Mouse (Mus musculus) left cerebral cortex, adult 8-10 months (tissue): Measurements from ENCODE around the gene Postn. TPM values are rescaled to one million over a fixed set of nuclear protein-coding genes. Genes with fewer than 3 reads are reported as not detected.

Experiments
- DNase-seq, 2 experiments: peaks; one replicate each; pipeline ENCODE4 v3.0.0; 2022; ENCODE audit warnings: low spot score in 2 of 2
- total RNA-seq, 4 experiments: library from RNA; stranded (reverse); gene quantifications; 2 replicates each; pipeline ENCODE4 v1.2.4; 2022

Gene Postn
- total RNA-seq = 1 to 10 TPM; 1.8 to 4.0 (median 2.7) TPM

DNA sequence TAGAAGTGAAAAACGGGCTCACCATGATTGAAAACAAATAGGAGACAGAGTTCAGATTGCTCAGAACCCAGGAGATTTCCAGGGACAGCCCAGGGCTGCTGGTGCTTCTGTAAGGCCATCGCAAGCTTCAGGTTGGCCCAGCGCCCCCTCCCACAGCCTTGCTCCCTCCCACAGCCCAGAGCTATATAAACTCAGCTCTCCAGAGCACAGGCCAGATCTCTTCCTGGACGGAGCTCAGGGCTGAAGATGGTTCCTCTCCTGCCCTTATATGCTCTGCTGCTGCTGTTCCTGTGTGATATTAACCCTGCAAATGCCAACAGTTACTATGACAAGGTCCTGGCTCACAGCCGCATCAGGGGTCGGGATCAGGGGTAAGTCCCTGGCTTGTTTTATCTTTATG lies at the start of gene Postn:
Postn (plus strand) TSS at position 213 of the 400 bp plus-strand sequence.
- DNase-seq = no peak

DNA sequence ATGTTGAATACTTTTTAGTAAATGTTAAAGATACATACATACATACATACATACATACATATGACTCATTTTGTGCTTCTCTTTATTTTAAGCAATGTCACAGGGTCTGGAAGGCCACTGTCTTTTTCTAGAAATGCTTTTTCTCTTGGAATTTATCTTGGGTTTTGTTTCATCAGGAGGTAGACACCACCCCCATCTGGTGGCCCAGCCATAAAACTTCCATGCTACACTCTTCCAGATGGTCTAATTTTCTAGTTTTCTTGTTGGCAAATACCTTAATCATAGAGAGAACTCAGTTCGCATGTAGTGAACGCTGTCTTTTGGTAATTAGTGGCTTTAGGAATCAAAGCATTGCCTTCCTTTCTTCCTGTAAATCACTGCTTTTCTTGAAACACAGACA lies 46.9 kb upstream of the Postn start:
- no peak for DNase-seq

DNA sequence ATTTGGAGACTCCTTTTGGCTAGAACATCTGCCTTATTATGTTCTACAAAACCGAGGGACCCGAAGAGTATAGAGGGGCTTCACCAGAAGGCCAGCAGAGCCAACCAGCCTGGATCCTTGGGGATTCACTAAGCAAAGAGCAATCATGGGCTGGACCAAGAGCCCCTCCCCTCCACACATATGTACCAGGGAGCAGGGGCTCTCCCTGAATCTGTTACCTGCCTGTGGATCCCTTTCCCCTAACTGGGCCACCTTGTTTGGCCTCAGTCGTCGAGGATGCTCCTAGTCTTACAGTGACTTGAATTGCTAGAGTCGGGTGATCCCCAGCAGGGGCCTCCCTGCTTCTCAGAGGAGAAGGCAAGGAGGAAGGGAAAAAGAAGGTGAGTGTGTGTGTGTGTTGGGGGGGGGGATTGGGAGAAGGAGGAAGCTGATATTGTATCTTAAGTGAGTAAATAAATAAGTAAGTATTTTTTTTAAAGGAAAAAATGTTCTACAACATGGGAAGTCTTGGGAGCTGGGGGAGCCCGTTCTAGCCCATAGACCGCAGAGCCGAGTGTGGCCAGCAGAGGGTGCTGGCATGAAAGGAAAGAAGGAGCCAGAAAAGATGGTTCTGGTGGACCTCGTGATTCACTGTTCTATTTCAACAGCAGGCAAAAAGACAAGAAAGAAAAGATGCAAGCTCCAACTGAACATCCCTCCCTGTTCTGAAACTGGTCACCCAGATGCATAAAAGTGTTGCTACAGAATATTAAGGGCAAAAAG lies 7.8 kb upstream of the Postn start:
- peak; percentile 21 to 81 for DNase-seq

DNA sequence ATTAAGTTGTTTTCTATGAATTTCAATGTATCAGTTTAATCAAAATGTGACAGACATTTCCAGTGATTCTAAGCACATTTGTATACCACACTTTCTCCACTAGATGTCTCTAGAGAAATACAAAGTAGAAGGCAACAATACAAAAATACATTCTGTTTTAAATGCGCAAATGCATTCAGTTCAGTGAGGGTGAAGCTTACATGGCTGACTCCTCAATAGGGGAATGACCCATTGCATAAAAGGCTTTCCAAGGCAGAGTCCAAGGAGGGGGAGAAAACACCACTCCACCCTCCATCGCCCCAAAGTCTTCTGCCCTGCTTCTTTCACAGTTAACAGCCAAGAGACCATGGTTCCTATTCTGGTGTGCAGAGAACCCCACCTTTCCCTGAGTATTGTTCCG lies 3.3 kb upstream of the Postn start:
- no peak for DNase-seq

DNA sequence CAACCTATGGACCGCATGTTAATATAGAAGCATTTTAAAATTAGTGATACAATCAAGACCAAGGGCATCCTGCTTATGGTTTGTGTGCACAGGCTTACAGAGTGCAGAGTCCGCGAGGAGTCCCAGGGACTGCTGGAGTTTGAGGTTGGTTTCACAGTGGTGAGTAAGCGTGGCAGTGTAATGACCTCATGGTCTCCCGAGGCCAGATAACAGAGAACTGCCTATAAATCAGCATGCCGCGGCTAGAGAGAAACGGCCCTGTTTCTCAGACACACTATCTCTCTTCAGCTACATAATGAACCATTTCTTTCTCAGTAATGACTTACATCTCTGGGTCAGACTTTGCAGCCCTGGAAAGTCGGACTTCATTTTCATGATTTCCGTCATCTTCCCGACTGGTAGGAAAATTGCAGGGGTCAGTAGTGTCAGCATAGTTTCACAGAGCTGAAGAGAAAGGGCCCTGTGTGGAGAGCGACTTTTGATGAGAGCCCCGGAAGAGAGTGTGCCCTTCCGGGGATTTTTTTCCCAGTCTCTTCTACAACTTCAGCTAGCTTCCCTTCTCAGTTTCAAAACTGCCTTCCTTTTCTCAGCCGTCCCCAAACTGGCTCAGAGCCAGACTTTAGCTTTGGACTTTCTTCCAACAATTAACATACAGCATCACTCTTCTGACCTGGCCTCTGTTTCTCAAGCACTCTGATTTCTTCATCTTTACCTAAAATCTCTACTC lies 2.3 kb upstream of the Postn start:
- DNase-seq = no peak

DNA sequence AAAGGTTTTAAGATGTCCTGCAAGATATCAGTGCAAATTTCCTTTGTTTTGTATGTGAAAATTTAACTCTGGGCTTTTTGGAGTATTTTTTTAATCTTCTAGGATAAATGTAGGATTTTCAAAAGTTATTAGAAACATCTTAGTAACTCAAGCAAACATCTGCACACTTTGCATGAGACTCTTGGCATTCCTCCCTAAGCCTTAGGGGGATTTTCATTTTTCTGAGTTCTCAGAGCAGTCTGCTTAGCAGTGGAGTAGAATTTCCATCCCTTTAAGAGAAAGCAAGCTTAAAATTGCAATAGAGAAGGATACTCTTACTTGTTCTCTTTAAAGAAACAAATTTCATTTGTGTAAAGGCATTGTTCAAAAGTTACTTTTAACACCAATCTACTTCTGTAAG lies 747 bp downstream of the Postn start:
- DNase-seq = no peak

DNA sequence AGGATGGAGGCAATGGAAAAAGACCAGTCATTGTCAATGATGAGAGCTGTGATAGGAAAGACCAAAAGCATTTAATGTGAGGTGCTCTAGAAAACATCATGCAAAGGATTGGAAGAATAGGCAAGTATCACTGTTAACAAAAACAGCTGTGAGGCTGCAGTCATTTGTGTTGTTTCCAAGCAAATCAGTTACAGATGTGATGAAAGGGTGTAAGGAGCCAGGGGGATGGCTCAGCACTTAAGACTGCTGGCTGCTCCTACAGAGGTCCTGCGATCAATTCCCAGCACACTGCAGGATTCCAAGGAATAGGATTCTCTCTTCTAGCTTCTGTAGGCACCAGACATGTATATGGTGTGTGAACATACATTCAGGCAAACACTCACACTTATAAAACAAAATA lies 10.1 kb downstream of the Postn start:
- DNase-seq = no peak

DNA sequence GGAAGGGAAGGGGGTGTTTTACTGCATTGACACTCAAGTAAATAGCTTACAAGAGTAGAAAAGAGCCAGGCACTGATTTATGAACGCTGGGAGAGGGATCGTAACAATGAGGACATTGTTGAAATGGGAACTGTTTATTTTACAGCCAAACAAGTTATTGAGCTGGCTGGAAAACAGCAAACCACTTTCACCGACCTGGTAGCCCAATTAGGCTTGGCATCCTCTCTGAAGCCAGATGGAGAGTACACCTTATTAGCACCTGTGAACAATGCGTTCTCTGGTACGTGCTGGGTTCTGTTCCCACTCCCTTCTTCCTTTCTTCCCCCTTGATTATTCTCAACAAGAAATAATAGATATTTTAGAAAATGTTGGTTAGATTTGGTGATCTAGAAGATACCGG lies 11.7 kb downstream of the Postn start:
- DNase-seq = no peak

DNA sequence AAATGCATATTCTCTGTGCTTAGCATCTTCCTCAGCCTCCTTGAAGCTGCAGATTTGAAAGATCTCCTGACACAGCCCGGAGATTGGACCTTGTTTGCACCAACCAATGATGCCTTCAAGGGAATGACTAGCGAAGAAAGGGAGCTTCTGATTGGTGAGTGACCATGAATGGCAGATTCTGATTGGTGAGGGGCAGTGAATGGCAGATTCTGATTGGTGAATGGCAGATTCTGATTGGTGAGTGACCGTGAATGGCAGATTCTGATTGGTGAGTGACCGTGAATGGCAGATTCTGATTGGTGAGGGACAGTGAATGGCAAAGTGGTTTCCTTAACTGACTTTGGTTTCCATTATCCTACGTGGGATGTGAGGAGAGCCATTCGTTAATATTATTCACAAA lies 15.1 kb downstream of the Postn start:
- no peak for DNase-seq

DNA sequence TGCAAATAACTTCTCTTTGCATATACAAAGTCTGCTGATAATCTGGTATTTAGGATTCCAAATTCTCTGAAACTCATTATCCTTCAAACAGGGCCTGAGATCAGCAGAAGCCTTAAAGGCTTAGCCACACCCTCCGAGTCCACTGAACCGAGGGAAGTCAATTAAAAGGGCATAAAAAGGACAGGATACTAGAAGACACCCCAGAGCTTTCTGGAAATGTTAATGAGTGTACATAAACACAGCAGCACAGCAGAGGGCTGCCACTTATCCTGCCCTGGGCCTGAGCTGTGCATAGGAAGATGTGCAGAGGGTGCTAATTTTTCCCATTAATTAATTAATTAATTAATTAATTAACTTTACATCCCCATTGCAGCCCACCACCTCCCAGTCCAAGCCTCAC lies 16.7 kb downstream of the Postn start:
- no peak for DNase-seq

DNA sequence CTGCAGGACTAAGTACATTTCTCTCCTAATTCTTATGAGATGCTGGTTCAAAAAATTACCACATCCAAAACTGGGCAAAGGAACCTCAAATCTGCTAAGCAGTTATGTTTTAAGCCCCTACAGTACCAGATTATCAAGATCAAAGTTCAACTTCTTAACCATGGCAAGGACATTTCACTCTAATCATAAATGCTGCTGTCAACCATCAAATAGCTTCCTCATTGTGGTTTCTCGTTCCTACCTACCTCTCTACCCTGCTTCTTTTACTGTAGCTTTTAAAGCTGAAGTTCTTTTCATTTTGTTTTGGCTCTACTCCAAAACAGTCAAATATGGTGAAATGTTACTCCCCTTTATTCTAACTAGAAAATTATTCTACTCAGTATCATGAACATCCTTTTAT lies 17.2 kb downstream of the Postn start:
- no peak for DNase-seq

DNA sequence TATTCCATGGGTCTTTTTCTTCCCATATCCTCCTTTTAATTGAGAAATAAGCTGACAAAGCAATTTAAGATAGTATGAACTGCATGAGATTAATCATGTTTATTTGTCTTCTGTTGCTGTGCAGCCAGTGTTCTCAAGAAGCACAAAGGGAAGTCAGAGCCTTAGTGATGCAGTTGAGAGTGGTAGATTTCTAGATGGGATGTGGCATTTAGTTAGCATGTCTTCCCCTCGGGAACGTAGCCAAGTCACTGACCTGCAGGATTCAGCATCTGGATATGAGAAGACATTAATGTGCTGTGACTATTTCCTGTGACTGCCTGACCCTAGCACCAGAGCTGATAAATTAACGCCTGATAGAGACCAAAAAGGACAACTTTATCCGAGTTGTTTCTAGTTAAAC lies 19.1 kb downstream of the Postn start:
- DNase-seq = no peak

DNA sequence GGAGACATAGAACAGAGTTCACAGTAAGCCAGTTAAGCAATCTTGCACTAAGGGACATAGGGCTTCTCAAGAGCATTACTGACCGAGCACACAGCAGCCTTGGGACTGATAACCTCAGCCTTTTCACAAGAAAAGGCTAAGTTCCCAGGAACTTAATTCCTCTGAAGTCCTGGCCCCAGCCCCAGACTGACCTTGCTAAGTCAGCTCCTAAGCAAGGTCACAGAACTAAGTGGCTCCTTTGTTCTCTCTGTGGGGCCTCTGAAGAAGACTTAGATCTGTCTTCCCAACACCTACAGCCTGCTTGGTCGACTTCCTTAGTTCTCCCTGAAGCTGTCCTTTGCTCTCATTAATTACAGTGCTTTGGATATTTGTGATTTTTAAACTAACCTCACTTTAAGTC lies 38.4 kb downstream of the Postn start:
- DNase-seq = no peak

DNA sequence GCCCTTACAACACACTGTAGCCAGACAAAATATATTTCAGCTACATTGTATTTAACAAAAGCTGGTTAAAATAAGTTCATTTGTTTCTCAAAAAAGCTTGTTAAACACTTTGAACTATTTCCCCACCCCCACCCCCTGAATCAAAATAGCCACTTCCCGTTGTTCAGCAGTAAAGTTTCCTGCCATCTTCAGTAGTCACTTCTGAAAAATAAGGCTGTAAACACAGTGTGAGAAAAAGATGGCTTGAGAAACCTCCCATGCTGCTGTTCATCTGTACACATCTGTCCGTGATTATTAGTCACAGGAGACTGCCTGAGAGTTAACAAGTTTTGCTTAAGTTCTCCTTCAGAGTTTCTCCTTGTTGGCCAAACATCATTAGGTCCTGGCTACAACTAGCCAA lies 39.0 kb downstream of the Postn start:
- DNase-seq = no peak

DNA sequence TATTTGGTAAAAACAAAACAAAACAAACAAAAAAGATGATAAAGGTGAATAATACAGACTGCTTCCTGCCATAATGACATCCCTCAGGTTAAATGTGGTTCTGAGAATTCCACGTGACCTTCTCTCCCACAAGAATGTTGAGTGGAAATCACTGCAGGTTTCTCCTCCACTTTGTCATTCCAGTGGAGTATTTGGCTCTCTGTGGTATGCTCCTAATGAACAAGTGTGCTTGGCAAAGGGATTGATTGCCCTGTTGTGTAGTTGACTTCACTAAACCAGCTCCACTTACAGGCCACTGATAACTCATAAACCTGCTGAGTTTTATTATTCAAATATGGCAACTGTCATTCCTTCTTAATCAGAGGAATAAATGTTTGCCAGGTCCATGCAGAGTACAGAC lies 39.7 kb downstream of the Postn start:
- DNase-seq = no peak

DNA sequence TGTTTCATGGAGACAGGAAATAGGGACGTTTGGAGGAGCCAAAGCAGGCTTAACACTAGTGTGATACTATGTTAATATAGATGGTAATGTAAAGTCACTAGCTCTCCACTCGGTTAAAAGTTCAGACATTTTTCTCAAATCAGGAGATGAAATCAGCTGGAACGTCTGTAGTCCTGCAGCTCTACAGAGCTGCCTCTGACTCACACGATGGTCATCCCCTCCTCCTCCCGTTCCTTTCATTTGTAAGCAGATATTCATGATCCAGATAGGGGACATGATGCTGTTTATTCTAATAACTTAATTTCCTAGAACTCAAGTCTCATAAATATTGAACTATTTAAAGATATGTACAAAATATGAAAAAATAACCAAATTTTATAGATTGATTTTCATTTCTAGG lies 40.8 kb downstream of the Postn start:
- DNase-seq = no peak

DNA sequence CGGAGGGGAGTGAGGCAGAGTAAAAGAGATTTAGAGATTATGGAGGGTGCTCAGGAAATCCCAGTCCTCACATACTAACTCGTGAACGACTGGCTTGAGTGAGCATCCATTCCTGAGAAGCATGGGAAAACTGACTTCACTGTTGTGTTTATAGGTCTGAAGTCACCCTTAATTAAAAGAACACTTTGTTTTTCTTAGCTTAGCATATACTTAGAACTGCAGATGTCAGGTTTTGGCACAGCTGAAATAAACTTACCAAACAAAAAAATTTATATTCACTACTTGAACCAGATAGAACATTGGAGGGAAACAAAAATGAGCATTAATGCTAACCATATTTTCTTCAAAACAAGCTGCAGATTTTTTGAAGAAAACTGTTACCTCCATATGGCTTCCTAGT lies 42.9 kb downstream of the Postn start:
- DNase-seq = no peak

DNA sequence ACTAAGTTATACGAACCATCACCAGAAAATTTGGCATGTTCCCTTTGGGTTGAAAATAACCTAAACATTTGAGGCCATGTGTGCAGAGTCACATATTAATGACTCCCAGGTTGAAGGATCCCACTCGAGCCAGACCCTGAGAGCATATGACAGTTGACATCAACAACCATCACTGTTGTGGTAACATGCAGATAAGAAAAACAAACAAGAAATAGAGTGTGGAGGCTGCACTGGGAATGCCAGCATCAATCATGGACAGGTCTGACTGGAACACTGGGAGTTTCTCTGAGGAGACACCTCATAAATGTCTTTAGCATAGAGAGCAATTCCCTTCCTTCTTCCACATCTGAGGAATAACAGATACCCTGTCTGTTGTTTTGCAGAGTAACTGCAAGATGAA lies 45.7 kb downstream of the Postn start:
- DNase-seq = no peak

DNA sequence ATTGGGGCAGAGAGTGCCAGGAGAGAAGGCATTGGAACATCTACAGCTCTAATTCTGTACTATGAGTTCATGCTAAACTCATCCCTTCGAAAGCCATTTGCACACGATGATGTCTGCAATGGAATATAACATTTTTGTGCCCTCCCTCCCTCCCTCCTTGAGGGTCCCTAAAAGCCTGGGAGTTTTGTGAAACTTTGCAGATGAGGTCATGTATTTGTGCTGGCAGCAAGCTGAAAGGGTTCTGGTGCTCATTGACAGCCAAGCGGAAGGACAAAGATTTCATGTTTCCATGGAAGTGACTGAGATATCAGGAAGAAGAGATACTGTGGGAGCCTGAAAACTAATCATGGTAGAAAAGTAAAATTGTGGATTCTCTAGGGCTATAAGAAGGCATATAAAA lies 50.1 kb downstream of the Postn start:
- no peak for DNase-seq

DNA sequence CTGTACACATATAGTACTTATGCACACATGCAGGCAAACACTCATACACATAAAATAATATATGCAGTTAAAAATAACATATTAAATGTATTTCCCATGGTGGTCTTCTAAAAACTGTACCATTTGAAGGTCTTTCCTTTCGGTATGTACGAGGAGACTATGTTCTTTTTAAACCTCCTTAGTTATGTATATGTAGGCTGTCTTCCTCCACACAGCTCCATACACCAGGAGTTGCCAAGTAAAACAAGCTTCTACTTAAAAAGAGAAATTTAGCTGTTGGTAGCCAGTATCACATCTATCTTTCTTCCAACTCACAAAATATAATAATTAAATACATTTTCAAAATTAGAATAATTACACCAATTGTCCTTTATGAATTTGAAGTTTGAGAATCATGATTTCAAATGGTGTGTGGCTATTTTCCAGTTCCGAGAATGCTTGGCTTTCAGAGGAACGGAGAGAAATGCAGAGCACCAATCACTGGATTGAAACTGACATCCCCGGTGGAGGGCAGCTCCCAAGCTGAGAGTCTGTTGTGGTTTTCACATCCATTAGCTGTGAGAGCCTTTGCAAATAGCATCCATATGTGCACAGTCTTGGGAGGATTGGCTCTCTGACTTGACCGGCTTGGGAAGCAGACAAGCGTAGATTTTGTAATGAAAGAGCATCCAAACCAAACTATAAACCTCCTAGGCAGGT lies 52.1 kb downstream of the Postn start:
- DNase-seq = no peak

DNA sequence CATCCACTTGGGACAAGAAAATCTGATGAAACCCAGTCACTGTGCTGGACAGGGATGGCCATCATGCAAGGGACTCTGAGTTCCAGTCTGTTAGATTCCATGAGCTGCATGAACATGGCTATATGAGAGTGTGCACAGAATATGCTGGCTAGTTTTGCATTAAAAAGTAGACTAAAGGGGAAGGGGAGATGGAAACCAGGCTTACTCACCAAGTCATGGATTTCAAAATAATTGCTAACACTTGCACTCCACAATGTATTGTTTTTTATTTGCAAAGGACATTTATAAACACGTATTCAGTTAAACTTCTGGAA lies 52.6 kb downstream of the Postn start:
- DNase-seq = no peak

DNA sequence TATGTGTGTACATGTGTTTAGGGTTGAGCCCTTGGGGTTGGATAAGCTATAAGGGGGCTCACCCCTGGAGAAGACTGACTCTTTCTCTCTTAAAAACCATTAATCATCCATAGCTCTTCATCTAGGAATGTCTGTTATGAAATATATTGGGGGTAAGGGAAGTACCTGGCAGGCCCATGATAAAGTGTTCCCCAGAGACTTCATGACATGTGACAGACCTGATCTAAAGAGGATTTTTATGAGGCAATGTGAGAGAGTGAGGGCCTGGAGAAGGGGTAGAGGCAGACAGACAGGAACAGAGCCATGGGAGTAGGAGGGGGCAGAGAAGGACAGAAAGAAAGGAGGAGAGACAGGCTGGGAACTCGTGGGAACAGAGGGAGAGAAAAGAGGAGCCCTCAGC lies 53.5 kb downstream of the Postn start:
- no peak for DNase-seq
